Mouse (Mus musculus): ENCODE measurements around the gene Pkp1. TPM values are rescaled to one million over a fixed set of nuclear protein-coding genes. Genes with fewer than 3 reads are reported as not detected.

Gene Pkp1
- polyA plus RNA-seq, 1 experiment from 2014 or later, result 0.03 TPM

DNA sequence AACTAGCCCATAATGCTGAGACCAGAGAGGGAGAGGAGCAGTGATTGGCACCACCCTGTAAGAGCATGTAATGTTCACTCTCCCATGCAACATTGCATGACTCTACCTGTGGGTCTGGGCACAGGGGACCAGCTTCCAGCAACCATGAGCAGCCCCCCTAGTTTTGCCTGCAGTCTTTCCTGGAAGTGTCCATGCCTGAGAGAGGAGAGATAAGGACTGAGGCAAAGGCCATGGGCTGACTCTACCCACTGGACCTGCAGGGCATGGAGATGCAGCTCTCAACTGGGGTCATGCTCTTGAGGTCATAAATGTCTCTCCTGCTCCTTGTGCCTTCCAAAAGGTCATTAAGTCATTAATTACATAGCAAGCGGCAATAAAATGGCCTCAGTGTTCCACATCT lies 17.1 kb upstream of the Pkp1 start:
- no peak overlapping the region for H3K4me3 ChIP-seq (ENCODE audit: low read depth, low read length)
- no peaks in the 10 kb centered on the region for H3K9me3 ChIP-seq (ENCODE audit: control insufficient read depth)
- no peak overlapping the region for H3K27ac ChIP-seq (ENCODE audit: low read depth, low read length)
- no peaks in the 10 kb centered on the region for H3K36me3 ChIP-seq (ENCODE audit: control insufficient read depth, insufficient read depth)
- 25% methylated on average over 1 of the region's 1 CpGs for WGBS
- ATAC-seq, result no peak
- no peaks in the 10 kb centered on the region for H3K27me3 ChIP-seq (replicated peaks; ENCODE audit: control insufficient read depth, insufficient read depth, low read length)
- no peak for TF ChIP-seq CTCF (IDR thresholded peaks at IDR 0.05; ENCODE audit: low read depth)
- no peak overlapping the region for H3K9ac ChIP-seq (ENCODE audit: low read depth, low read length)
- no peaks in the 10 kb centered on the region for H3K4me1 ChIP-seq (replicated peaks; ENCODE audit: control insufficient read depth, insufficient read depth, low read length)
- H3K4me2 ChIP-seq (replicated peaks; ENCODE audit: low read depth), result no peak overlapping the region

GRCm38 (mm10) chr1:135933704-135934293 lies 14.8 kb upstream of the Pkp1 start:
- WGBS, result 74% methylated on average over 18 of the region's 18 CpGs
- H3K27ac ChIP-seq (ENCODE audit: low read depth, low read length), result no peak overlapping the region
- no peaks in the 10 kb centered on the region for H3K4me1 ChIP-seq (replicated peaks; ENCODE audit: control insufficient read depth, insufficient read depth, low read length)
- TF ChIP-seq CTCF (IDR thresholded peaks at IDR 0.05; ENCODE audit: low read depth), result no peak
- H3K27me3 ChIP-seq (replicated peaks; ENCODE audit: control insufficient read depth, insufficient read depth, low read length), result no peaks in the 10 kb centered on the region
- H3K36me3 ChIP-seq (ENCODE audit: control insufficient read depth, insufficient read depth), result no peaks in the 10 kb centered on the region
- no peaks in the 10 kb centered on the region for H3K9me3 ChIP-seq (ENCODE audit: control insufficient read depth)
- no peak for ATAC-seq
- no peak overlapping the region for H3K9ac ChIP-seq (ENCODE audit: low read depth, low read length)
- no peak overlapping the region for H3K4me3 ChIP-seq (ENCODE audit: low read depth, low read length)
- no peak overlapping the region for H3K4me2 ChIP-seq (replicated peaks; ENCODE audit: low read depth)

DNA sequence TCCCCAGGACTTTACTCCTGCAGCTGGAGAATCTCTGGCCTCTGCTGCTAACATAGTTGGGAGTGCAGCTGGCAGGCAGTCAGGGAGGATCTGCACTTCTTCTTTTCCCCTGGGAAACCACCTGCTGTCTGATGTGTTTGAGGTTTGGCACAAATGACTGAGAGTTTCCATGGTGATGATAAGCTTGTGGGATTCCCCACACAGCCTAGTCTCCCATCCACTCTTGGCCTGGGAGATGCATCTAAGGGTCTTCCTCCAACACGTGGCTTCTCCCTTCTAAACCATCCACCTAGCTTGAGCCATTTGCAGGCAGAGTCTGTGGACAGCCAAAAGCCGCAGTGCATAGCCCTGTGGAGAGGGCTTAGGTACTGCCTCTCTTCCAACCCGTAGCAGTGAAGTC lies 10.9 kb upstream of the Pkp1 start:
- Histone ChIP-seq H3K4me3 (ENCODE audit: low read depth, low read length) (no peak overlapping the region), H3K9me3 (ENCODE audit: control insufficient read depth) (no peaks in the 10 kb centered on the region), H3K27me3 (replicated peaks; ENCODE audit: control insufficient read depth, insufficient read depth, low read length) (no peaks in the 10 kb centered on the region; the same call in 1 of the 2 replicates), H3K27ac (ENCODE audit: low read depth, low read length) (no peak overlapping the region), H3K4me2 (replicated peaks; ENCODE audit: low read depth) (no peak overlapping the region), H3K36me3 (ENCODE audit: control insufficient read depth, insufficient read depth) (no peaks in the 10 kb centered on the region), H3K9ac (ENCODE audit: low read depth, low read length) (no peak overlapping the region), H3K4me1 (replicated peaks; ENCODE audit: control insufficient read depth, insufficient read depth, low read length) (no peaks in the 10 kb centered on the region)
- WGBS, result 61% methylated on average over 3 of the region's 3 CpGs
- no peak for ATAC-seq
- TF ChIP-seq CTCF (IDR thresholded peaks at IDR 0.05; ENCODE audit: low read depth), result no peak

GRCm38 (mm10) chr1:135925848-135926247 lies 6.8 kb upstream of the Pkp1 start:
- no peak for TF ChIP-seq CTCF (IDR thresholded peaks at IDR 0.05; ENCODE audit: low read depth)
- H3K27ac ChIP-seq (ENCODE audit: low read depth, low read length), result no peak overlapping the region
- no peaks in the 10 kb centered on the region for H3K4me1 ChIP-seq (replicated peaks; ENCODE audit: control insufficient read depth, insufficient read depth, low read length)
- H3K27me3 ChIP-seq (replicated peaks; ENCODE audit: control insufficient read depth, insufficient read depth, low read length), result peaks cover 7% of the 10 kb centered on the region; the same call in 1 of the 2 replicates
- ATAC-seq, result no peak
- 47% methylated on average over 5 of the region's 5 CpGs for WGBS
- H3K4me2 ChIP-seq (replicated peaks; ENCODE audit: low read depth), result no peak overlapping the region
- no peaks in the 10 kb centered on the region for H3K9me3 ChIP-seq (ENCODE audit: control insufficient read depth)
- no peaks in the 10 kb centered on the region for H3K36me3 ChIP-seq (ENCODE audit: control insufficient read depth, insufficient read depth)
- H3K9ac ChIP-seq (ENCODE audit: low read depth, low read length), result no peak overlapping the region
- no peak overlapping the region for H3K4me3 ChIP-seq (ENCODE audit: low read depth, low read length)

DNA sequence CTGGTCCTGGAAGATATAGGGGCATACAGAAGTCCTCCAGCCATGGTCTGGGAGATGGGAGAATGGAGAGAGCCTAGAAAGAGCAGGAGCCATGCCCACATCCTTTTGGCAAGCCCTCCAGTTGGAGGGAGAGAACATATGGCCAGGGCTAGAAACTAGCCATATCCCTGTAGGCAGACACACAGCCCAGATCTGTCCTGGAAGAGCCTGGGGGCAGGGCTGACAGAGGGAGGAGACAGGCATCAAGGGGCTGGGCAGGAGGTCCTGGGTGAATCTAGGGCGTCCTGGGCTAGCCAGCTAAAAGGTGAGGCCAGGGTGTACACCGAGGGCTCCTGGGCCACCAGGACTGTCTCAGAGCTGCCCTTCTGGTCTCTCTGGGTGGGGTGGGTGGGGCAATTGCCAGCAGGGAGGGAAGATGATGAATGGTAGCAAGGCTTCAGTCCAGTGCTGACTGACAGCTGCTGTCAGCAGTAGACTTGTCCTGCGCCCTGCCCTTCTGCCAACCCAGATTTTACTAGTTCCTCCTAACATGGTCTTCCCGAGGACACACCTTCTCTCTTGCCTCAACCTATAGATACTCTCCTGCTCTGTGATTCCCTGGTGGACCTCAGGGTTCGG lies 5.5 kb upstream of the Pkp1 start:
- Histone ChIP-seq H3K4me1 (replicated peaks; ENCODE audit: control insufficient read depth, insufficient read depth, low read length) (no peaks in the 10 kb centered on the region), H3K4me3 (ENCODE audit: low read depth, low read length) (no peak overlapping the region), H3K27ac (ENCODE audit: low read depth, low read length) (no peak overlapping the region), H3K9me3 (ENCODE audit: control insufficient read depth) (no peaks in the 10 kb centered on the region), H3K27me3 (replicated peaks; ENCODE audit: control insufficient read depth, insufficient read depth, low read length) (peaks cover 18% of the 10 kb centered on the region), H3K36me3 (ENCODE audit: control insufficient read depth, insufficient read depth) (no peaks in the 10 kb centered on the region), H3K9ac (ENCODE audit: low read depth, low read length) (no peak overlapping the region), H3K4me2 (replicated peaks; ENCODE audit: low read depth) (no peak overlapping the region)
- 62% methylated on average over 5 of the region's 5 CpGs for whole genome bisulfite sequencing
- no peak for ATAC-seq
- TF ChIP-seq CTCF (IDR thresholded peaks at IDR 0.05; ENCODE audit: low read depth), result no peak

- Histone ChIP-seq H3K4me1 (replicated peaks; ENCODE audit: control insufficient read depth, insufficient read depth, low read length) (no peaks in the 10 kb centered on the region), H3K4me3 (ENCODE audit: low read depth, low read length) (no peak overlapping the region), H3K27me3 (replicated peaks; ENCODE audit: control insufficient read depth, insufficient read depth, low read length) (peaks cover 30% of the 10 kb centered on the region), H3K9ac (ENCODE audit: low read depth, low read length) (no peak overlapping the region), H3K4me2 (replicated peaks; ENCODE audit: low read depth) (no peak overlapping the region), H3K9me3 (ENCODE audit: control insufficient read depth) (no peaks in the 10 kb centered on the region), H3K36me3 (ENCODE audit: control insufficient read depth, insufficient read depth) (no peaks in the 10 kb centered on the region), H3K27ac (ENCODE audit: low read depth, low read length) (no peak overlapping the region)
- TF ChIP-seq CTCF (IDR thresholded peaks at IDR 0.05; ENCODE audit: low read depth), result no peak
- WGBS, result 69% methylated on average over 7 of the region's 7 CpGs
- no peak for ATAC-seq
These were observed 4.2 kb upstream of the Pkp1 start for GRCm38 (mm10) chr1:135923229-135923628.
